Mouse (Mus musculus): Measurements from ENCODE around the gene Hoxc5.

DNA sequence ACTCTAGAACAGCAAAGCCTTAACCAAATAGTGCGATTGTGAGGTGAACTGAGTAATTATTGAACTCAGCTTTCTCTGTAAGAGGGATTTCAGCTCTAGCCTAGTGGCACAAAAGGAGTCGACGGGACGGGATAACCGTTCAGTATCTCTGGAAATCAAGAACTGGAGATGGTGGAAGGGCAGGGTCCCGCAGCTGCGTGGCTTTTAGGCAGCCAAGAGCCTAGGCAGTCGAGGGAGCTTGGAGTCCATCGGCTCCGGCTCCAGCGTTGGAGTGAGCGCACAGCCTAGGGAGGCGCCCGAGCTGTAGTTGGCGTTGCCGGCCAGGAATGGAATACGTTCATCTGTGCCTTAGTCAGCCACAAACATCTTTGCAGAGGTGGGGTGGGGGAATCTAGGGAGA lies 38.1 kb downstream of the Hoxc5 start:
- TF ChIP-seq POLR2A (IDR thresholded peaks at IDR 0.05; ENCODE audit: control insufficient read depth, extremely low read depth, insufficient read depth, low read length, poor library complexity): no peak
- no peak for TF ChIP-seq CTCF (IDR thresholded peaks at IDR 0.05; ENCODE audit: borderline replicate concordance, control insufficient read depth, extremely low read depth, insufficient read depth, low read length, poor library complexity)
